Mouse (Mus musculus): Measurements from ENCODE around the gene Fam131b.

Gene Fam131b

GRCm38 (mm10) chr6:42324482-42325267, at the start of gene Fam131b:
Gene Fam131b, minus strand, starts transcription at chr6:42324643.
- in situ Hi-C loops (cut with MboI, MseI): loop anchor here (5.0 kb wide), 1 partner anchor 77 kb away; the partner anchor contains the start of gene Gstk1

GRCm38 (mm10) chr6:42373669-42374430, 49.4 kb upstream of the Fam131b start:
- in situ Hi-C loops (cut with MboI, MseI): loop anchor here (10.0 kb wide), 1 partner anchor 819 kb away; no protein-coding TSS in a partner anchor

DNA sequence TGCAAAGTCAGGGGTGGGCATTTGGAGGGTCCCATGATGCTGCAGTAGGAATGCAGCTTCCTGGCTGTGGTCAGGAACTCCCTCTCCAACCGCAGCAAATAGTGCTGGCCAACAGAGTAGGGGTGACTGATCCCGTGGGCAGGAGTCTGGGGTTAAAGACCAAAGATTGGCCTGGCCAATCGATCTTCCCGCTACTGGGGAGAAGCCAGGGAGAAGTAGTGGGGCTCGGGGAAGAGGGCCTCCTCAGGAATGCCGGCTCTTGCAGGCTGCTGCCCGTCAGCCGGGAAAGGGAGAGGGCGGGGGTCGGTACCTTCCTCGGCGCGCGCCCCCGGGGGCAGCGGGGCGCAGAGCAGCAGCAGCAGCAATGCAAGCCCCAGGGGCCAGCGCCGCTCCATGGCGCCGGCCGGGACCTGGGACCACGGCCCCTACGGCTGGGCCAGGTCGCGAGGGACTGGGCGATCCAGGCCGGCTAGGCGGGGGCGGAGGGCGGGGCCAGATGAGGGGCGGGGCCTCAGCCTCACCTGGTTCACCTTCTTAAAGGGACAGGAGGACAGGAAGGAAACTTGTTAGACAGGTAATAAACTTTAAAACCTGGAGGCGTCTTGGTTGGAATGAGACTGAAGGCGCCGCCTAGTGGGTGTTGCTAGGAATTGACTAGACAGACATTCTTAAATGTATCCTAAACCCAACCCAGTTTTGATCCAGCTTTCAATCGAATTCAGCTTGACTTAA, 48.5 kb upstream of the Fam131b start, which contains the start of gene Epha1:
Gene Epha1 (minus strand): TSS at position 453 of the 732 bp plus-strand sequence.
- in situ Hi-C loops (cut with MboI, MseI): loop anchor here (10.0 kb wide), 1 partner anchor 818 kb away; no protein-coding TSS in a partner anchor

DNA sequence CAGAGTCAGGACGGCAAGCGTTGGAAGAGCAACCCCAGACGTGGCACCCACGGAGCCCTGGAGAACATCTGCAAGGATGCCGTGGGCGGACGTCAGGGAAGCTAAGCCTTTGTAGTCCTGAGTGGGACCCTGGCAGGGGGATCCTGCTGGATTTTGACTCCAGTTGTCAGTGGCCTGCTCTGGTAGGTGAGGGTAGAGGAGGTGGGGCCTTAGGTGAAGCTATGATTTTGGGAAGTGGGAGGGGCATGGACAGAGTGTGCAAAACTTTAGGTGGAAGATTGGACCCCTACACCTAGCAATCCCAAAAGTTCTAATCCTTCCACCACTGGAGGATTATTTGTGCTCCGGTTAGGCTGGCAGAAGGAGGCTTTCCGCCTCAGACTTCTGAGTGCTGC, 48.0 kb upstream of the Fam131b start:
- in situ Hi-C loops (cut with MboI, MseI): loop anchor here (10.0 kb wide), 1 partner anchor 818 kb away; no protein-coding TSS in a partner anchor

- in situ Hi-C loops (cut with MboI, MseI): loop anchor here (10.0 kb wide), 1 partner anchor 817 kb away; no protein-coding TSS in a partner anchor
Observed at GRCm38 (mm10) chr6:42372001-42372400, 47.6 kb upstream of the Fam131b start.

DNA sequence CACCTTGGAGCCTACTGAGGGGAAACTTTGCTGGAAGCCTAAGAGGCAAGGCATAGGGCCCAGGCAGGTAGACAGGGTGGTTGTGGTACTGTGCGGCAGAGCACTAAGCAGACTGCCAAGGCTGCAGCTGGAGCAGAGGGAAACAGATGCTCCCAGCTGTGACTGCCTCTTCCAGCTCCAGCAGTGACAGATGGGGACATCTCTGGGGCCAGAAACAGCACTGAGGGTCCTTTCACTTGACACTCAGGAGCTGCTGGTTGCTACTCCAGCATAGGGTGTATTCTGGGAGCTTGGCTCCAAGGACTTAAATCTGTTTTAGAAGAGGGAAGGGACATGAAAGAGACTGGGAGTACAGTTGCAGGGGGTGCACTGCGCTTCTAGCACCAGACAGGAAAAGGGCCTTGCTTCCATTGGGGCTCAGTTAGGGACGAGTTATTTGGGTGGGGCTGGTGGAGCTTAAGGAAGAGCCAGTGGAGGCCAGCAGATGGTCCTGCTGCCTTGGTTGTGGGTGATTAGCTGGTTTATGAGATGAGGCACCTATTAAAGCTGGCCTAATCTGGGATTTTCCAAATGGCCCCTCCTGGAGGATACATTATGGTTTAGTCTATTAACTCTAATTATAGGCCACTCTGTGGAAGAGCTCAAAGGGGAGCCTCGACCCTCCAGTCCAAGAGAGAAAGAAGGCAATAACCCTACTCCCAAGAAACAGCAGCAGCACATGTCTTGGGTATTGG, 46.4 kb upstream of the Fam131b start:
- in situ Hi-C loops (cut with MboI, MseI): loop anchor here (10.0 kb wide), 1 partner anchor 816 kb away; no protein-coding TSS in a partner anchor

GRCm38 (mm10) chr6:42369870-42370269, 45.4 kb upstream of the Fam131b start:
- in situ Hi-C loops (cut with MboI, MseI): loop anchor here (10.0 kb wide), 1 partner anchor 815 kb away; no protein-coding TSS in a partner anchor

DNA sequence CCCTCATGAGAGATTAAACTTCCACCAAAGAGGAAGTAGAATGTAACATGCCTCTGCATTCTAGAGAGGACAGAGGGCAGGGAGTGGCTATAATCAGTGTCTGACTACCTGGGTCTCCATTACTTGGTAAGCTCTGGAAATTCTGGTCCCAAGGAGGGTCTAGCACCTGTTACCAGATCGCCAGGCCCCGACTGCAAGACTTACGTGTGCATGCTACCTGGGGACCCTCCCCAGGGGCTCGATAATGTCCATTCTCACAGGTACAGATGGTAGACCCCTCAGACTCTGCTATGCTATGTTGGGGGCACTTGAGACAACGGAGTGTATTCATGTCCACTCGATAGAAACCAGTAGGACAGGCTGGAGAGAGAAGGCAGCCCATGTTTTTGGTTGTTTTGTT, 40.8 kb upstream of the Fam131b start:
- in situ Hi-C loops (cut with MboI, MseI): no loop called here

DNA sequence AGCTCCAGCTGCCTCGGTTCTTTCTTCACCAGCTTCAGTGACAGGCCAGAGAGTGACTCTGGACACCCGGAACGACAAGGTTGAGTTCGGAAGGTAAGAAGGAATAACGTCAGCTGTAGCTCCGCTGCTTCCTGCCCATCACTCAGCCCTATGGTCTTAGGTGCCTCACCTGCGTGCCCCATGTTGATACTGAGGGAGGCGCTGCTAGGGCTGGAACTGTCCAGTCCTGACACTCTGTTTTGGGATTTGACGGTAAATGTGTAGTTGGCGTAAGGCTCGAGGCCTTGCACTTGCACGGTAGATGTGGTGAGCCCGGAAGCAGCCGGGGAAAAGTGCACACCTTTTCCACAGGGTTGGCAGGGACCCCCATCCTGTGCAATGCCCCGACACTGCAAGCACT, 40.2 kb upstream of the Fam131b start:
- in situ Hi-C loops (cut with MboI, MseI): no loop called here

GRCm38 (mm10) chr6:42364066-42364465, 39.6 kb upstream of the Fam131b start:
- in situ Hi-C loops (cut with MboI, MseI): no loop called here

- in situ Hi-C loops (cut with MboI, MseI): no loop called here
Observed at GRCm38 (mm10) chr6:42362974-42363373, 38.5 kb upstream of the Fam131b start.

DNA sequence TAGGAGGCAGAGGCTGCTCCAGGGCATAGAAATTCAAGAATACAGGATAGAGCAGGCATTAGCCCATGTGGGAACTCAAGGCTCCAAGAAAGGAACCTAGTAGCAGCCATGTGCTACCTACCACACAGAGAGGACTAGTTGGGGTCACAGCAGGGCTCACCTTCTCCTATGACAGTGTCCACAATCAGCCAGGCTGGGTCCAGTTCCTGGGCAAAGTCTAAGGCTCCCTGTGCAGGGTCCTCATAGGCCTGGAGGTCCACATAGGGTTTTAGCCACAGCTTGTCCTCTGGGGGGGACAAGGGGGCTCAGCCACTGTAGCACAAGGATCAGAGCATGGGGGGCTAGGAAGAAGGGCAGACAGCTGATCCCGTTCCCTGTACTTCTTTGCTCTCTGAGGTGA, 38.1 kb upstream of the Fam131b start:
- in situ Hi-C loops (cut with MboI, MseI): no loop called here

DNA sequence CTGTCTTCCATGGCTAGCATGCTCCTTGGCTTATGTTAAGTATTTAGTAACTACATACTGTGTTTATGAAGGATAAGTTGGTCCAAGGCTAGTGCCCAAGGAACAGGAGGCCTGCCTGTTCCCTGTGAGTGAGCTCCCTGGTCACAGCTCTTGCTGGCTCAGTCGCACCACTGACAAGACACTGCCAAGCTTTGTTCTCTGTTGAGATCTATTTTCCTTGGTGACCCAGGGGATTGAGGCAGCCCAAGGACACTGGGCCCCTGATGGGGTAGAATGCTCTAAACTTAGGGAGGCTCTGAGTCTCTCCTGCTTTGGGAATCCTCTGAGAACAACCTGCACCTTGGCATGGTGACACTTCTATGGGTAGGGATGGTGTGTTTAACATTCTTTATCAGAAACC, 37.6 kb upstream of the Fam131b start:
- in situ Hi-C loops (cut with MboI, MseI): no loop called here

GRCm38 (mm10) chr6:42361041-42361895, 36.8 kb upstream of the Fam131b start:
- in situ Hi-C loops (cut with MboI, MseI): no loop called here

- in situ Hi-C loops (cut with MboI, MseI): no loop called here
Observed at GRCm38 (mm10) chr6:42360231-42360840, 35.9 kb upstream of the Fam131b start.

DNA sequence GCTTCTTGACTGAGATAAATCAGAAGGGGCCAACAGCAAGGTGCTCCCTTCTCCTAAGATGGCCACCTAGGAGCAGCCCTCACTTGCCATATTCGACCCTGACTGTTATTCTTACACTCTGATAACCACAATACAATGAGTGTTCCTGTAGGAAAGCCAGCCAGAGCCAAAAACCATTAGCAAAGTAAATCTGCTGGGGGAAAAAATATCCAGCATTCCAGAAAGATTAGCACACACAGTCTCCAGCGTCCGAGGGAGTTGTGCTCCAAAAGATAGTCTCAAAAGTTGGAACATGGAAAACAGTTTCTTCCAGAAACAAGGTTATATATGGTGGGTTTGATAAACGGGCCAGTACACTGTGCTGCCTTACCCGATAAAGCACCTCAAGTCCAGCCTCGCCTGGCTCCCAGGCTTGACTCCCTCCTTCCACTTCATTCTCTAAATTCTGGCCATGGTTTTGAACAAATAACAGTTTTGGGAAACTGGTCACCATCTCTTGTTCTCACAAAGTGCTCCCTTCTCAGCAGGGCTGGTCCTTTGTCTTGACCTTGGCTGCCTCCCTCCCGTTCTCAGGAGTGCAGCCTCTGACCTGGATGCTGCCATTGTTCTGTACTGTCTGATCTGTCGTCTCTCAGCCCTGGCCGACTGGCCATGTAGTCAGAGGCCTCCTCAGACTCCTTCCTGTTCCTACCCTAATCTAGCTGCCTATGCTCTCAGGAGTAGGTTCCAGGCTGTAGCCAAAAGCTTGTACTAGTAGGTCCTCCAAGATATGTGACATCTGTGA, 35.1 kb upstream of the Fam131b start:
- in situ Hi-C loops (cut with MboI, MseI): no loop called here

- in situ Hi-C loops (cut with MboI, MseI): no loop called here
Observed at GRCm38 (mm10) chr6:42358901-42359300, 34.5 kb upstream of the Fam131b start.

DNA sequence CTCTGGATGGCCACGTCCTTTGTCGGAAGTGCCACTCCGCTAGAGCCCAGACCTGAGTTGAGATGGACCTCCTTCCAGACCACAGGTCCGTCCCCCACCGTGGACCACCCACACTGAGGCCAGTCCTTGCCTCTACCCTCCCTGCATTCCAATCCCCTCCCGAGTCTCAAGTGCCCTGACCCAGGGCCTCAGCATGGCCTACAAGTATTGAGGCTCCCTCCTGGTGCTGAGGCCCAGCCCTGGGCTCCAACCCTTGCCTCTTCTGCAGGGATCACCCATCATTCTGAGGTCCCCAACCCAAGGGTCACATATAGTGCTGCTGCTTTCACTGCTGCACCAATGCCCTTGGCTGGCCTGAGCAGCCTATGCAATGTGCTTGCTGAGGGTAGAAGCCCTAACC, 33.5 kb upstream of the Fam131b start:
- in situ Hi-C loops (cut with MboI, MseI): no loop called here

GRCm38 (mm10) chr6:42356913-42357312, 32.5 kb upstream of the Fam131b start:
- in situ Hi-C loops (cut with MboI, MseI): no loop called here
